Mouse (Mus musculus): ENCODE results near the gene Rdh19. TPM values are rescaled to one million over a fixed set of nuclear protein-coding genes. Genes with fewer than 3 reads are reported as not detected.
"Not testable (repeated sequence)": the region's sequence is repeated elsewhere in the genome, so short reads cannot be mapped to it uniquely, and the experiment has no call there.

Rdh19 gene
- not detected in 2 replicates for polyA plus RNA-seq (2015; fragmentation: Nextera tagmentation; extraction: Ambion mirVana)

DNA sequence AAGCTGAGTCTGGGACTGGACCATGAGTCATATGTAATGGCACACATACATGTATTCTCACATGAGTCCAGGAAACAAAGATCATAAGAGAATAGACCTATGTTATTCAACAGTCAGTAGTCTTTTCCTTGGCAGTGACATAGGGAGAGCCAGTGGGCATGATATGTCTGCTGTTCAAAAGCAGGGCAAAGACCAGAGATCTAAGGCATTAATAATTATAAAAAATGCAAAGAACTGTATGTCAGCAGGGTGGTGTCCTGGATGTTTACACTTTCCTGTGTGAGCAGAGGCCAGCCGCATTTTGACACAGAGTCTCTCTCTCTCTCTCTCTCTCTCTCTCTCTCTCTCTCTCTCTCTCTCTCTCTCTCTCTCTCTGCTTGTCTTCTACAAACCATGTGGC is at the start of gene Rdh19:
TSS of gene Rdh19 (plus strand) at position 301 of the 400 bp plus-strand sequence.
- ATAC-seq, result no peak
- Histone ChIP-seq H3K4me2 (ENCODE audit: low read length) (no peak within 1 kb of the TSS), H3K36me3 (ENCODE audit: control insufficient read depth, insufficient read depth) (no peaks in the 10 kb centered on the region), H3K9ac (replicated peaks; ENCODE audit: low read depth, low read length) (no peak within 1 kb of the TSS), H3K9me3 (ENCODE audit: control insufficient read depth, low read length) (no peaks in the 10 kb centered on the region), H3K27ac (ENCODE audit: low read length) (no peak within 1 kb of the TSS), H3K4me1 (replicated peaks; ENCODE audit: control insufficient read depth, insufficient read depth, low read length) (no peaks in the 10 kb centered on the region), H3K4me3 (replicated peaks; ENCODE audit: low read length) (no peak within 1 kb of the TSS), H3K27me3 (replicated peaks; ENCODE audit: control insufficient read depth, insufficient read depth, low read length) (no peaks in the 10 kb centered on the region)
- 78% methylated on average over 1 of the region's 1 CpGs for WGBS

DNA sequence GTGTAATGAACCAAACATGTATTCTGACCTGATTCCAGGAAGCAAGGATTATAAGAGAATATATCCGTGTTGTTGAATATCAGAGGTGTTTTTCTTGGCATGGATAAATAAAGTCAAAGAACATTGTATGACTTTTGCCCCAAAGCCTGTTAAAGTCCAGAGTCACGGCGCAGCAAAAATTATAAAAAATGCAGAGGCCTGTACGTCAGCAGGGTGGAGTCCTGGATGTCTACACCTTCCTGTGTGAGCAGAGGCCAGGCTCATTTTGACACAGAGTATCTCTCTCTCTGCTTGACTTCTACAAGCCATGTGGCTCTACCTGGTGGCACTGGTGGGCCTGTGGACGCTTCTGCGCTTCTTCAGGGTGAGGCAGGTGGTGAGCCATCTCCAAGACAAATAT is 48.8 kb upstream of the Rdh19 start, which contains the start of gene Rdh16:
TSS of gene Rdh16 (plus strand) at position 262 of the 400 bp plus-strand sequence.
- H3K4me1 ChIP-seq (replicated peaks; ENCODE audit: control insufficient read depth, insufficient read depth, low read length), result no peaks in the 10 kb centered on the region
- no peaks in the 10 kb centered on the region for H3K9me3 ChIP-seq (ENCODE audit: control insufficient read depth, low read length)
- WGBS, result 92% methylated on average over 6 of the region's 6 CpGs
- H3K36me3 ChIP-seq (ENCODE audit: control insufficient read depth, insufficient read depth), result no peaks in the 10 kb centered on the region
- H3K9ac ChIP-seq (replicated peaks; ENCODE audit: low read depth, low read length), result no peak within 1 kb of the TSS
- no peak within 1 kb of the TSS for H3K4me3 ChIP-seq (replicated peaks; ENCODE audit: low read length)
- no peak for ATAC-seq
- H3K27me3 ChIP-seq (replicated peaks; ENCODE audit: control insufficient read depth, insufficient read depth, low read length), result no peaks in the 10 kb centered on the region
- H3K4me2 ChIP-seq (ENCODE audit: low read length), result no peak within 1 kb of the TSS
- H3K27ac ChIP-seq (ENCODE audit: low read length), result no peak within 1 kb of the TSS

DNA sequence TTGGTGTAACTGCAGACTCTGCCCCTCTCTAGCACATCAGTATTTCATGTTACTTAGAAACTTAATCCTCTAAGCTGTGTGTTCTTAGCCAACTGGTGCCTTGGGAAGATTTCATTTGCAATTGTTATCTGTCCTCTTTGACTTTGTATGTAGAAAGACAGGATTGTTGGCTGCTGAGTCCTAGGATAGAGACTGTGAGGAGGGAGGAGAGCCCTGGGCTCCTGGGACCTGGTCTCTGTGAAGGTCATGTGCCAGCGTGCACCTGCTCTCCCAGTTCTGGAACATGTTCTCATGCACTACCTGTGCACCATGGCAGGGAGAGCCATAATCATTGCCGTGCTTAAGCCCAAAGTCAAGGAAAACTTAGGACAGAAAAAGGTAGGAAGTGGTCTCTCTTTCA is 48.1 kb upstream of the Rdh19 start:
- WGBS, result 92% methylated on average over 2 of the region's 2 CpGs
- Histone ChIP-seq H3K27ac (ENCODE audit: low read length) (no peak overlapping the region), H3K27me3 (replicated peaks; ENCODE audit: control insufficient read depth, insufficient read depth, low read length) (no peaks in the 10 kb centered on the region), H3K4me2 (ENCODE audit: low read length) (no peak overlapping the region), H3K36me3 (ENCODE audit: control insufficient read depth, insufficient read depth) (no peaks in the 10 kb centered on the region), H3K4me3 (replicated peaks; ENCODE audit: low read length) (no peak overlapping the region), H3K4me1 (replicated peaks; ENCODE audit: control insufficient read depth, insufficient read depth, low read length) (no peaks in the 10 kb centered on the region), H3K9me3 (ENCODE audit: control insufficient read depth, low read length) (no peaks in the 10 kb centered on the region), H3K9ac (replicated peaks; ENCODE audit: low read depth, low read length) (no peak overlapping the region)
- ATAC-seq, result no peak

DNA sequence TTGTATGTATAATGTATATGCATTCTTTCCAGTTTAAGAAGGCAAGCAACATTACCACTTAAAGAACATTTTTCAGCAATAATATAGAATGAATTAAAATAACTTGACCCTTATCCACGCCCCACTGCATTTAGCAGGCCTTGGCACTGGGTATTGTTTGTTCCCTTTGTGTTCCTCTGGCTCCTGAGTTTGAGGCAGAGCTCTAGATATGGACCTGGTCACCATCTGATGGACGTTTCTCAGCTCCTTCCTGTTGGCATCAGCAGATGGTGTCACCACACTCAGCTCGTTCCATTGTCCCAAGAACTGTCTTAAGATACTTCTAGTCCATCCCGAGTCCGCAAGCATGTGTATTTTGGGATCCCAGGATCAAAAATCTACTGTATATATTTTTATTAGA is 47.5 kb upstream of the Rdh19 start:
- Histone ChIP-seq H3K27me3 (replicated peaks; ENCODE audit: control insufficient read depth, insufficient read depth, low read length) (no peaks in the 10 kb centered on the region), H3K9ac (replicated peaks; ENCODE audit: low read depth, low read length) (no peak overlapping the region), H3K36me3 (ENCODE audit: control insufficient read depth, insufficient read depth) (no peaks in the 10 kb centered on the region), H3K4me1 (replicated peaks; ENCODE audit: control insufficient read depth, insufficient read depth, low read length) (no peaks in the 10 kb centered on the region), H3K4me2 (ENCODE audit: low read length) (no peak overlapping the region), H3K4me3 (replicated peaks; ENCODE audit: low read length) (no peak overlapping the region), H3K27ac (ENCODE audit: low read length) (no peak overlapping the region), H3K9me3 (ENCODE audit: control insufficient read depth, low read length) (no peaks in the 10 kb centered on the region)
- 80% methylated on average over 5 of the region's 5 CpGs for WGBS
- no peak for ATAC-seq

DNA sequence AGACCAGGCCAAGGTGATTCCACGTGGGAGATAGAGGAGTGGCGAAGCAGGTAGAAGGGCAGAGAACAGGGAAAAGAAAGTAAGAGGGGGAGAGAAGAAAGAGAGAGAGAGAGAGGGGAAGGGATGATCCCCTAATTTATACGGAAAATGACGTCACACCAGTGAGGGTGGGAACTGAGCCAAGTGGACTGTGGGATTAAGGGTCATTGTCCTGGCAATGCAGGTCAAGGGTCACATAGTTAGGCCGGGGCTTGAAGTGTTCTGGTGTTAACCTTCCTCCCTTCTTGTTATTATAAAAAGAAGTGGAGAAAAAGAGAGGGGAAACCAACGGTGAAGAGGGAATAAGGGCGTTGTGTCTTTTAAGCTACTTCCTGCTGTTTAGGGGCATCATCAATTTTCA is 45.3 kb upstream of the Rdh19 start:
- Histone ChIP-seq H3K27ac (ENCODE audit: low read length) (no peak overlapping the region), H3K4me2 (ENCODE audit: low read length) (no peak overlapping the region), H3K9ac (replicated peaks; ENCODE audit: low read depth, low read length) (no peak overlapping the region), H3K4me3 (replicated peaks; ENCODE audit: low read length) (no peak overlapping the region), H3K27me3 (replicated peaks; ENCODE audit: control insufficient read depth, insufficient read depth, low read length) (no peaks in the 10 kb centered on the region), H3K4me1 (replicated peaks; ENCODE audit: control insufficient read depth, insufficient read depth, low read length) (no peaks in the 10 kb centered on the region), H3K9me3 (ENCODE audit: control insufficient read depth, low read length) (no peaks in the 10 kb centered on the region), H3K36me3 (ENCODE audit: control insufficient read depth, insufficient read depth) (no peaks in the 10 kb centered on the region)
- WGBS, result 69% methylated on average over 7 of the region's 7 CpGs
- no peak for ATAC-seq

DNA sequence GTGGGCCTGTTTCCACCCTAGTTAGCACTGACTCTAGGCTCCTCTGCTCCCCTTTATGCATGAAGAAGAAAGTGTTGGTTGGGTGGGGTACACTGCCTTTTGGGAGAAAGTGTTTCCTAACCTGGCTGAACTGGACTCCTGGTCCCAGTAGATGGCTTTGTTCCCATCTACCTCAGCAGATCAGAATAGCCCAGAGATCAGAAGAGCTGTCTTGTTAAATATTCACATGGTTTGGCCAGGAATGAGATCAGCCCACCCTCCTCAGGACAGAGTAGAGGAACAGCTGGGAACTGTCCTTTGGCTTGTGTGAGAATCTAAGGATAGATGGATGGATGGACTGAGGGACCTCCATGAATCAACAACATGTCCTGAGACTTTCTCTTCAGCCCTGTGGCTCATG is 33.8 kb upstream of the Rdh19 start:
- H3K4me1 ChIP-seq (replicated peaks; ENCODE audit: control insufficient read depth, insufficient read depth, low read length), result no peaks in the 10 kb centered on the region
- H3K9me3 ChIP-seq (ENCODE audit: control insufficient read depth, low read length), result no peaks in the 10 kb centered on the region
- no peaks in the 10 kb centered on the region for H3K27me3 ChIP-seq (replicated peaks; ENCODE audit: control insufficient read depth, insufficient read depth, low read length)
- H3K4me2 ChIP-seq (ENCODE audit: low read length), result no peak overlapping the region
- ATAC-seq, result no peak
- no peak overlapping the region for H3K27ac ChIP-seq (ENCODE audit: low read length)
- no peak overlapping the region for H3K4me3 ChIP-seq (replicated peaks; ENCODE audit: low read length)
- no peaks in the 10 kb centered on the region for H3K36me3 ChIP-seq (ENCODE audit: control insufficient read depth, insufficient read depth)
- H3K9ac ChIP-seq (replicated peaks; ENCODE audit: low read depth, low read length), result no peak overlapping the region

DNA sequence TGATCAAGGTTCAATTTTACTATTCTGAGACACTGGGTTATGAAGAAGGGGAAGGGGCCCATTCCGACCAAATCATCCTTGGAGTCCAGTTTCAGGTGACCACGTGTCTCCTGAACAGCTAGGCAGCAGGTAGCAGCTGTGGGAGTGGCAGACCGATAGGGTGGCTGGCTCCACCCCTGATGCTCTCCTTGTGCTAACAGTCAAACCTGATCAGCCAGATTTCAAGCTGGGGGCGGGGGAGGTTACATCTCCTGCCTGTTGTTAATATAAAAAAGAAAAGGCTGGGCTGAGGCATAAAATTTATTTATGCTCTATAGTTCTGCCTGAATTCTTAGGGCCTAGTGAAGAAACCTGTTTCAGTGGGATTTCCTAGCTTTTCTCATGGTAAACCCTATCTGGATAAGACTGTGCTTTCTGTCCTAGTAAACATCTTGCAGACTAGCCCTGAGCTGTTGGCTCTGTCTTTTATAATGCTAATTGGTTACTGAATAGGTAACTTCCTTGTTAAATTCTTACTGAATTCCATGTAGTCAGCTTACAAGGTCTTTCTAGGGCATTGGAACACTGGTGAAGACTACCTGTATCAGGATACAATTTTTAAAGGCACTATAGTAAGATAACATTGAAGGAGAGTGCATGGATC is 32.3 kb upstream of the Rdh19 start:
- not testable (repeated sequence) for H3K4me2 ChIP-seq (ENCODE audit: low read length)
- 82% methylated on average over 4 of the region's 4 CpGs for WGBS

DNA sequence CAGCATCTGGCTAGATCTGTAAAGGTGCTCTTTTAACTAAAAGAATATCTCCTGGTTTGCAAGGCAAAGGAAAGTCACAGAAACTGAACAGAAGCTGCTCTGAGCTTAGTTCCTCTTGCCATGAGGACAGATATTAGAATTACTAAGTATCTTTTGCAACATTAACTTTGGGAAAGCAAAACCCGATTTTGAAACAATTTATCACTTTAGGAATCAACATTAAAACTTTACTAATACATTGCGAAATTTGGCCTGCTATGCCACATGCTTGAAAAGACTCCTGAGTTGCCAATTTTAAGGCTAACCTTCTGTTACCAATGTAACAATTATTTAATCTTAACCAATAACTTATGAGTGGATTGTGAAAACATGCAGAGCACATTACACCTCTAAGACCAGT is 27.9 kb upstream of the Rdh19 start:
- 92% methylated on average over 2 of the region's 2 CpGs for WGBS

More for the DNA sequence above, 32.3 kb upstream of the Rdh19 start:
- H3K36me3 ChIP-seq (ENCODE audit: control insufficient read depth, insufficient read depth); H3K27me3 ChIP-seq (replicated peaks; ENCODE audit: control insufficient read depth, insufficient read depth, low read length); H3K9ac ChIP-seq (replicated peaks; ENCODE audit: low read depth, low read length); H3K4me1 ChIP-seq (replicated peaks; ENCODE audit: control insufficient read depth, insufficient read depth, low read length); H3K27ac ChIP-seq (ENCODE audit: low read length); ATAC-seq; H3K9me3 ChIP-seq (ENCODE audit: control insufficient read depth, low read length); H3K4me3 ChIP-seq (replicated peaks; ENCODE audit: low read length): not testable (repeated sequence)

DNA sequence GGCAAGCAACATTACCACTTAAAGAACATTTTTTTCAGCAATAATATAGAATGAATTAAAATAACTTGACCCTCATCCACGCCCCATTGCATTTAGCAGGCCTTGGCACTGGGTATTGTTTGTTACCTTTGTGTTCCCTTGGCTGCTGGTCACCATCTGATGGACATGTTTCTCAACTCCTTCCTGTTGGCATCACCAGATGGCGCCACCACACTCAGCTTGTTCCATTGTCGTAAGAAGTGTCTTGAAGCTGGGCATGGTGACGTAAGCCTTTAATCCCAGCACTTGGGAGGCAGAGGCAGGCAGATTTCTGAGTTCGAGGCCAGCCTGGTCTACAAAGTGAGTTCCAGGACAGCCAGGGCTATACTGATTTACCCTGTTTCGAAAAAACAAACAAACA is 24.3 kb upstream of the Rdh19 start:
- 81% methylated on average over 6 of the region's 6 CpGs for WGBS

More for the DNA sequence above, 27.9 kb upstream of the Rdh19 start:
- H3K4me1 ChIP-seq (replicated peaks; ENCODE audit: control insufficient read depth, insufficient read depth, low read length); H3K4me2 ChIP-seq (ENCODE audit: low read length); H3K4me3 ChIP-seq (replicated peaks; ENCODE audit: low read length); H3K27me3 ChIP-seq (replicated peaks; ENCODE audit: control insufficient read depth, insufficient read depth, low read length); H3K9me3 ChIP-seq (ENCODE audit: control insufficient read depth, low read length); H3K9ac ChIP-seq (replicated peaks; ENCODE audit: low read depth, low read length); ATAC-seq; H3K27ac ChIP-seq (ENCODE audit: low read length); H3K36me3 ChIP-seq (ENCODE audit: control insufficient read depth, insufficient read depth): not testable (repeated sequence)

DNA sequence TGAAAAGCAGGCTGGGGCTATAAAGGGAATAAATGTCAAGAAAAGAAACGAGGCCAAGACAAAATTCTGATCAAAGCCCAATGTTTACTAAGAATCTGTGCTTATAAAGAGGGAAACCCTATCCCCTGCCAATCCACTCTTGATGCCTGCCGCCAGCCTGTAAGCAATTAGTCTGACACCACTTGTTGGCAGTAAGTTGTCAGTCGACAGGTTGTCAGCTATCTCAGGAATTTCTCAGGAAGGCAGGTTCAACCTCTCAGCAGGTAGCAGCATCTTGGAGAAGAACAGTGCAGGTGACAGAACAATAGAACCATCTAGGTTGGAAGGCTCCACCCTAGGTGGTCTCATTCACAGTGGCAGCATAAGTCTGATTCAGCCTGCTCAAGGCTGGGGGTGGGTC is 20.6 kb upstream of the Rdh19 start:
- no peak overlapping the region for H3K9ac ChIP-seq (replicated peaks; ENCODE audit: low read depth, low read length)
- no peak overlapping the region for H3K4me3 ChIP-seq (replicated peaks; ENCODE audit: low read length)
- ATAC-seq, result peak; percentile 49
- H3K4me1 ChIP-seq (replicated peaks; ENCODE audit: control insufficient read depth, insufficient read depth, low read length), result no peaks in the 10 kb centered on the region
- H3K27ac ChIP-seq (ENCODE audit: low read length), result no peak overlapping the region
- 41% methylated on average over 3 of the region's 3 CpGs for WGBS
- no peaks in the 10 kb centered on the region for H3K9me3 ChIP-seq (ENCODE audit: control insufficient read depth, low read length)
- no peak overlapping the region for H3K4me2 ChIP-seq (ENCODE audit: low read length)
- H3K27me3 ChIP-seq (replicated peaks; ENCODE audit: control insufficient read depth, insufficient read depth, low read length), result no peaks in the 10 kb centered on the region
- no peaks in the 10 kb centered on the region for H3K36me3 ChIP-seq (ENCODE audit: control insufficient read depth, insufficient read depth)

More for the DNA sequence above, 24.3 kb upstream of the Rdh19 start:
- Histone ChIP-seq H3K9ac (replicated peaks; ENCODE audit: low read depth, low read length) (no peak overlapping the region), H3K9me3 (ENCODE audit: control insufficient read depth, low read length) (no peaks in the 10 kb centered on the region), H3K27me3 (replicated peaks; ENCODE audit: control insufficient read depth, insufficient read depth, low read length) (no peaks in the 10 kb centered on the region), H3K4me3 (replicated peaks; ENCODE audit: low read length) (no peak overlapping the region), H3K27ac (ENCODE audit: low read length) (no peak overlapping the region), H3K4me1 (replicated peaks; ENCODE audit: control insufficient read depth, insufficient read depth, low read length) (no peaks in the 10 kb centered on the region), H3K36me3 (ENCODE audit: control insufficient read depth, insufficient read depth) (no peaks in the 10 kb centered on the region), H3K4me2 (ENCODE audit: low read length) (no peak overlapping the region)
- ATAC-seq, result no peak
